Mouse (Mus musculus) adrenal gland, adult (tissue): ENCODE measurements around the gene Card19.
A peak's percentile ranks its signal among the peaks of the same experiment; 100 is the strongest.

ENCODE experiments used
- DNase-seq, 2 experiments: peaks; one replicate each; pipeline ENCODE4 v3.0.0; 2022 to 2023; ENCODE audit warnings: low spot score in 1 of 2; ENCODE audit not compliant: inconsistent age in 2 of 2

Gene Card19

DNA sequence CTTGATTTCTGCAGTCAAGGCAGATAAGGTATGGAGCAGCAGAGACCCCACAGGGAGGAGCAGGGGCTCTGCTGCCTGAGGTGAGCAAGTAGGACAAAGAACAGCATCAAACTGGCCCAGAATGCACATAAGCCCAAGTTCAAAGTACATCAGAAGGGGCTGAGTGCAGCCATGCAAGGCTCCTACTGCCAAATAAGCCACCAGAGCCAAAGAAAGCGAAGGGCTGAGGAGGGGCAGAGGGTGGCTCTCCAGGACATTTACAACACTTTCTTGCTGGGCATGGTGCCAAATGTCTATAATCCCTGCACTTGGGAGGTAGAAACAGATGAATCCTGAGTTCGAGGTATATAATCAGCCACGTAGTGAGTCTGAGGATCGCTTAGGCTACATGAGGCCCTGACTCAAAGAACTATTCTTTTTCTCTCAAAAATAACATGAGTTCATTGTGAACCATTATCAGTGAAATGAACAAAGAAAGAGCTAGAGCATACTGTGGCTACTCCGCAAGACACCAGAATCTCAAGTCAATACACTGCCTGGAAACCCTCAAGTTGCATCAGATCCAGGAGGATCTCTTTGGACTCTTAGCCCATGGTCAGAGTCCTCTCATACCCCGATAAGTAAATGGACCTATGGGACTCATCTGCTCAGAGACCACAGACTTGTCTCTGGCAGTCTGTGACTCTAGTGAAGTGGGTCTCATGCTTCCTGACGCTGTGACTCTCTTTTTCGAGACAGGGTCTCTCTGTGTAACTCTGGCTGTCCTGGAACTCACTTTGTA lies 18.1 kb upstream of the Card19 start:
- DNase-seq, result no peak

DNA sequence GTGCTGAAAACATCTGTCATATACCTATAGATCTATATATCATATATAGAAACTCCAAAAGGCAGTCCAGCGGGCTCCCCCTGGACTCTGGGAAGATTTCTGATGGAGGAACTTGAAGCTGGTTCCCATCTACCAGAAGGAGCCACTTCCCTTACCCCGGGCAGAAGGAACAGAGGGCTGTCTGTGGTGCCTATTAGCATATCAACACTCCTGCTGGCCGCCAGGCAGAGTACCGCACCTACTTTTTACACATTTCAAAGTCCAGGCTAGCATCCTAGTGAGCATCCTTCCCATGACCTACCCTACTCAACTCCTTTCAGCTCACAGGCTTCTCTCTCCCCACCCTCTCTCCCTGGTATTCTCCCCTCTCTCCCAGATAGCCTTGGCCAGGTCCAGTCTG lies 9.8 kb upstream of the Card19 start:
- no peak for DNase-seq

DNA sequence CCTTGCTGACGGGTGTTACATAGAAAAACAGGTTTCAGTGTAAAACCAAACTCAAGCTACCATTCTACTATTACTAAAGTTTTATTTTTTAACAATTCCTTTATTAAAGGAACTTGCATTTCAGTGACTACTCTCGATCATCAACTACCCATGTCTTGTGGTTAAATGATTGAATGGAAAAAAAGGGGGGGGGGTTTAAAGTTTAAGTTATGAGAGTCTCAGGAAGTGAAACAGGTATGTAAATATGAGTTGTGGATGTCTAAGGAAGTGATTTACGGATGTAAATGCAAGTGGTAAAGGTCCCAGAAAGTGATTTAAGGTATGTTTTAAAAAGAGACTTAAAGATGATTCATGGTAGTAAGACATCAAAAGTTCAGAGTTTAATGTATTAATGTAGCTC lies 9.3 kb upstream of the Card19 start:
- DNase-seq, result no peak

DNA sequence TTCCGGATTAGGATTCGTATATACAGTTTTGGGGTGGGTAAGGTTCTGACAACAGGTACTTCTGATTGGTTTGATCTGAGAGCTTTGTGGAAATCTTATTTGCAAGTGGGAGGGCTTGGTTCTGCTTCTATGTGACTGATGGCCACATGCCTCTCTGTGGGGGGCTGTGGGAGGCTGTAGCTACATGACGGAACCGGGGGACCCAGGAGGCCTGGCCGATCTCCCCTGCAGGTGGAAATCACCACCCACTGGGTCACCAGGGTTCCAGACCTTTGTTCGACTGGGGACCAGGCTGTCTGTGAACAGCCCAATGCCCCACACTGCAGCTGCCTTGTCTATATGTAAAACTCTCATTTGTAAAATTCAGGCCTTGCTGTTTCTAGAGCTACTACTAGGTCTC lies 8.9 kb upstream of the Card19 start:
- DNase-seq, result no peak

DNA sequence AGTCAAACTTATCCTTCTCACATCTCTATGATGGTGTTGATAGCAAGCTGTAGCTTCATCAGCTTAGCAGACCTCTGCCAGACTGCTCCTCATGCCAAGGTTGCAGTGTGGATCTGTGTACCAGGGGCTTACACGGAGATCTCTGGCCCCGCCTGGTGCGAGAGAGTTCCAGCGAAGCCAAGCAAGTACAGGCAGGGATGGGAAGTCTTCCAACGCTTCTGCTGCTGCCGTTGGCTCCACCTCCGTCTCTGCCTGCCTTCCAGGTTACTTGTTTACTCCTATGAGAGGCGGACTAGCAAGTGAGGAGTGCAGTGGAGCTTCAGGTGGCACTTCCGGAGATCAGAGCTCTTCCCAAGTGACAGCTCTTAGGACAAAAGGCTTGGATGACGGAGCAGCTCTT lies 8.5 kb upstream of the Card19 start:
- no peak for DNase-seq

DNA sequence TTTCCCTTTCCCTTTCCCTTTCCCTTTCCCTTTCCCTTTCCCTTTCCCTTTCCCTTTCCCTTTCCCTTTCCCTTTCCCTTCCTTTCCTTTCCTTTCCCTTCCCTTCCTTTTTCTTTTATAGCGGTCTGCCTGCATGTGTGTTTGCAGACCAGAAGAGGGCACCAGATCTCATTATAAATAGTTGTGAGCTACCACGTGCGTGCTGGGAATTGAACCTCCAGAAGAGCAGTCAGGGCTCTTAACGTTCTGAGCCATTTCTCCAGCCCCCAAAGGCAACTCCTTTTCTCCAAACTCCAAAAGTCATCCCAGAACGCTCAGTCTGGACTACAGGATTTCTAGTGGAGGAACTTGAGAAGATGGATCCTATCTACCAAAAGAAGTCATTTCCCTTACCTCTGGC lies 5.1 kb upstream of the Card19 start:
- DNase-seq, result no peak

DNA sequence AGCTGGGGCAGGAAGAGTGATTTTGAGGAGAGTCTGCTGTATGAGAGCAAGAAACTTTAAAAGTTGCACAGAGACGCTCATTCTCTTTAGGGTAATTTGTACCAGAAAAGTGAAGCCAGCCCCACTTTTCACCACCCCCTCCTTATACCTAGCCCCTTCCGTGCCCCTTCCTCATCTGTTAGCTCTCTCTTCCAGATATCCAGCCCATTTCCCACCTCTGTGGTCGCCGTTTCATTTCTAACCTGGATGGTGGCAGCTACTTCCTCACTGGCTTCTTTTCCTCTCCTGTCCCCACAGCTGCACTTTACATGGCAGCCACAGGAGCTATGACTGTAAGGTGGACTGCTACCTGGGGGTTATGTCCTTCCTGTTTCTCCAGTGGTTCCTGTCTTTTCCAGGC lies 3.5 kb upstream of the Card19 start:
- DNase-seq, result no peak

DNA sequence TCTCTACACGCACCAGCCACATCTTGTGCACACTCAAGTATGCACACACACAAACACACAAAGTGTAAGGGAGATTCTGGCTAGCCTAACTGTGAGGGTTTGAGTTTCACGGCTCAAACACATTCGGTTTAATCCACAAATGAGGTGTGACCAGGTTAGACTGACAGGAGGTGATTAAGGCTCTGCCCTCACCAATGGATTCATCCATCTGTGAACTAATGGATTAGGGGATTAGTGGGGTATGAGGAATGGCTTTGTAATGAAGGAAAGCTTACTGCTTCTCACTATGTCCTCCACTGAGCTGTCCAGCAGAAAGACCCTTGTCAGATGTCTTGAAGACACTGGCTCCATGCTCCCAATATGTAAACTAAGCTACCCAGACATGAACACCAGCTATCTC lies 2.8 kb upstream of the Card19 start:
- DNase-seq, result no peak

DNA sequence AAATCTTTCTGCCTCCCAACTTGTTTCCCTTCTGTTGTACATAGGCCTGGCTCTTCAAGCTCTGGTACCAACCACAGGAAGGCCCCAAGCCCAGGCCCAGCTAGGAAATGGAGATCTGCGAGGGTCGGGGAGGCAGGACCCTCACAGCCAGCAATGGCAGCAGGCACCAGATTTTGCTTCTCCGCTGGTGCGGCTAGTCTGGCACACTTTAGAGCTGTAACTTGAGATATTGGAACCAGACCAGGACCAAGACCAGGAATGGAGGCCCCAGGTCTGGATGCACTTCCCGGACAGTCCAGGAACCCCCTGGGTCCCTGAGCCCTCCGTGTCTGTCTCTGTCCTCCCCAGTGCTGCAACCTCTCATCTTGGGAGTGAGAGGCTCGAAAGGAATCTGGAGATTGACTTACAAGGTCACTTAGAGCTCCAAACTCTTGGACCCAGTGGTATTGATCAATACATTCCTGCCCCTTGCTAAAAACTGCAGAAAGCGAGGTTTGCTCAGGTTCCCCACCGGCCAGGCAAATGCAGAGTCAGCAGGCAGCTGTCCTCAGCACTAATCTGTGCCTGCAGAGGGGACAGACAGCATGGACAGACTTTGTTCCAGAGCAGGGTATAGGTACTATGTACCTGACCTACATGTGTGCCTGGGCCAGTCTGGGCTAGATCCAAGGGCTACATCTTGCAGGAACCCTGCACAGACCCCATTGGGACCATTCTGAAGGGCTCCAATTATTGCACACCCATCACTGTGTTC lies 1.1 kb upstream of the Card19 start:
- DNase-seq, result no peak

DNA sequence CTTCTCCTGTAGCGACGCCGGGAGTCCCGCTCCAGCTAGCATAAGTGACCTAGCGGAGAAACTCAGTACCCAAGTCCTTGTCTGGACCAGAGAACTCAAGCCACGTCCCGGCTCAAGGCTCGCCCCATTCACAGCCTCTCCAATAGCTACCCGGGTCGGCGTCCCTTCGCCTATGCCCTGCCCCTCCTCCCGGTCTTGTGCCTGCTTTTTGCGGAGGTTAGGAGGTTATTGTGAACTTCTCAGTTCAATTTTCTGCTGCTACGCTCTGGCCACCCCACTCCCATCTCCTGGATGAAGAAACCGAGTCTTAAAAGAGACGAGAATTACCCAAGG lies 349 bp upstream of the Card19 start:
- no peak for DNase-seq

DNA sequence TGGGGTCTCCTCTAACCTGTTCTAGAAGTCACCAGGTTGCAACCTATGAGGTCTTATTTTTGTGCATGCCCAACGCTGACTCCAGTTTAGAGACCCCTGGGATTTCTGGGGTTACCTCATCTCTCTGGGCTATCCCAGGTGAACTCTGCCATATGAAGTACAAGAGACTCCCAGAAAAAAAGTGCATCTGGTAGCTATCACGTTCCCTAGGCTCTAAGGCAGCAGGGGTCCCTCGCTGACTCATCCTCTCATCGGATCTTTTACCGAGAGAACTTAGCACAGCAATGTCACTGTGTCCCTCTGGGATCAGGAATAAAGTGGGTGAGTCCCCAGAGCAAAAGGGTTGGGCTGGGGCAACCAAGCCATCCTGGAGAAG lies 721 bp downstream of the Card19 start:
- DNase-seq, result no peak

DNA sequence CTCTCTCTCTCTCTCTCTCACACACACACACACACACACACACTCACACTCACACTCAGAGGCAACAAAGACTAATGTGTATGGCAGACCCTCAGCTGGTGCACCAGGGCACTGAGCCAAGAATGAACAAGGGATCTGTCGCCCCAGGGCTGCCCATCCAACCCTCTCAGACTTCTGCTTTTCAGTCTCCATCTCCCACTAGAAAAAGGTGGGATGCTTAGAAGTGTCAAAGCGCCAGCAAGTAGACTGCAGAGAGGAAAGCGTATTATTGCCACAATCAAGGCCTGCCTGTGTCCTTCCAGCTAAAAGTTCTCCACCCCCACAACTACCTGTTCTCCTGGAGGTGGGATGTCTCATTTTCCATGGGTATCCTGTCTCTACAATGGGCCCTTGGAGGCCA lies 1.4 kb downstream of the Card19 start:
- peak in 1 of 2 experiments; percentile 70 for DNase-seq

DNA sequence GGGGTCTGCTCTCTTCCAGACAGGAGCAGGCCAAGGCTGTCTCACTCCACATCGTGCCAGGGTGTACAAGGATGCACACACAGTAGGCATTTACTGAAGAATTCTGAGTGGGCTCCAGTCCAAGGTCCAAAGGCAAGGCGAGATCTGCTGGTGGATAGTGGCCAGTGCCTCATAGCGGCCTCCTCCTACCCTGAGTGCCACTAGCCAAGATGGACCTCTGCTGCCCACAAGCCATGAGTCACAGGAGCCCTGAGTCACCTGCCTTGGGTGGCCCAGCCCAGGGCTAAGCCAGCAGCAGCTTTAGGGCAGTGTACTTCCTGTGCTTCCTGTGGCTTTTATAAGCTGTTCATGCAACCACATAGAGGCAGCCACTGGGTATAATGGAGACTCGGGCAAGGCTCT lies 2.3 kb downstream of the Card19 start:
- peak; percentile 92 to 95 for DNase-seq

DNA sequence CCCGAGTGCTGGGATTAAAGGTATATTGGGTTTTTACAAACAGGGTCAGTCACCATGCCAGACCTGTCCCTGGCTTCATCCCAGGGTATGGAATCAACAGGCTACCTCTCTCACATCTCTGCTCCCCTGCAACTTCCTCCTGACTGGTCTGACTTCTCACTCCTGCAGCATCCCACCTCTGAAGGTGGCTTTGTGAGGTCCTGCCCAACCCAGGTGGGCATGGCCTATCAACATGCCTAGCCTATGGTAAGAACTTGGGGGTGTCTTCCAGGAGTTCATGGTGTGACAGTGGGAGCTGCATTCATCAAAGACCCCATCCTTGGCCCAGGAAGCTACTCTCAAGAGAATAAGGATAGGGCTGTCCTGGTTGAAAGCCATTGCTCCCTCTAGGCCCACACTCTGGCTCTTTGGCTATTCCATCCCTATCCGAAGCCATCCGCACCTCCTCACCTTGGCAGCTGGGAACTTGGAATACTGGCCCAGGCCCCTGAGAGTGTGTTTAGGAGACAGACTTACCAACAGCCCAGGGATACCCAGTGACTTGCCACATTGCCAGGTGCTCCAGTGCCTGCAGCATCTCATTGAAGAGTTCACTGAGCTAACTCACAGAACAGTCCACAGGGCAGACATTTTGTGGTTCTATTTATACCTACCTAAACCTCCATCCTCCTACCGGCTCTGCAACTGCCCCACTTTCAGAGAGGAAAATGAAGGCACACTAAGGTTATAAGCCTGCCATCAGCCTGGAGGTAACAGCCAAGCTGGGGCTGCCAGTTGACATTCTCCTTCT lies 2.9 kb downstream of the Card19 start:
- no peak for DNase-seq

DNA sequence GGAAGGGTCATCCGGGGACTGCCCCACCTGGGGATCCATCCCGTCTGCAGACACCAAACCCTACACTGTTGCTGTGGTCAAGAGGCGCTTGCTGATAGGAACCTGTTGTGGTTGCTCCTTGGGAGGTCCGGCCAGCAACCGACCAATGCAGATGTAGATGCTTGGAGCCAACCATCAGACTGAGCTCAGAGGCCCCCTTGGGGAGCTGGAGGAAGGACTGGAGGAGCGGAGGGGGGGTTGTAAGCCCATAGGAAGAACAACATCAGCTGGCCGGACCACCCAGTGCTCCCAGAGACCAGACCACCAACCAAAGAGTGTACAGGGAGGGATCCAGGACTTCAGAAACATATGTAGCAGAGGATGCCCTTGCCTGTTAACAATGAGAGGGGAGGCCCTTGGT lies 6.5 kb downstream of the Card19 start:
- DNase-seq, result peak in 1 of 2 experiments; percentile 18

DNA sequence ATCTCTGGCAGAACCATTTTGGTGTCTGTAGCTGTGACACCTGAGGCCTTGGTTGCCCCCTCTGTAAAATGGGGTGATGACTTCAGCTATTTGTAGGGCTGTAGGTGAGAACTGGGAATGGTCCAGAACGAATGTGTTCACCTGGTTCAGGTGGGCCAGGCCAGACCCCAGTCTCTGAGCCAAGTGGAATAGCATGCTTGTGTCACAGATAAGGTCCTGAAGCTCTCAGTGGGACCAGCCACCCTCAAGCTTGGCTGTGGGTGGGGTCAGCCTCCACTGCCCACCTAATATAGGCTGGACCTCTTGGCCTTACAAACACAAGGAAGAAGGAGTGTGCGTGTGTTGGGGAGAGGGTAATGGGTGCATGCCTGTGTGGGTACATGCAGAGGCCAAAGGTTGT lies 9.5 kb downstream of the Card19 start:
- no peak for DNase-seq

DNA sequence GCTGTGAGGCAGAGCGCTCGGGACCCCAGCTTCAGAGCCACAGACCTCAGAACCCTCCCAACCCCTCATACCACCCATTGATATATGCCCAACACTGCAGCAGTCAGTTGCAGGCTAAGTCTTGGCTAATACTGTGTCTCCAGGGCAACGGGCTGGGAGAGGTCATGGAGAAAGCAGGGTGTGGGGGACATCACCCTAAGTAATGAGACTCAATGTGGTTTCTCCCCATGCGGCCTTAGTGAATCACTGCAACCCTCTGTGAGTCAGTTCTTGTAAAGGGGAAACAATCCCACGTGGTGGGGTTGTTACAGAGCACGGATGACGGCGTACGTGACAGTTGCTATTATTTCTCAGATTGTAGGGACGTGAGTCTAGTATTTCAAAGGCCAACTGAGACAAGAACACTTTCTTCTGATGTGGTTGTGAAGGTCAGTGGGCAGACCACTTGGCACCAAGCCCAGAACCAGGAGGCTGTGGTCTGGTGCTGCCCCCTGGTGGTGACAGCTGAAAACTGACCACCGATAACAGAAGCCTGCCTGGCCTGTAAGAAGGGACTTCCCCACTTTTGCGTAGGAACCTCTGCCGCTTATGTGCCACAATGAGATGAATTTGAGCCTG lies 10.3 kb downstream of the Card19 start:
- peak; percentile 94 to 98 for DNase-seq

DNA sequence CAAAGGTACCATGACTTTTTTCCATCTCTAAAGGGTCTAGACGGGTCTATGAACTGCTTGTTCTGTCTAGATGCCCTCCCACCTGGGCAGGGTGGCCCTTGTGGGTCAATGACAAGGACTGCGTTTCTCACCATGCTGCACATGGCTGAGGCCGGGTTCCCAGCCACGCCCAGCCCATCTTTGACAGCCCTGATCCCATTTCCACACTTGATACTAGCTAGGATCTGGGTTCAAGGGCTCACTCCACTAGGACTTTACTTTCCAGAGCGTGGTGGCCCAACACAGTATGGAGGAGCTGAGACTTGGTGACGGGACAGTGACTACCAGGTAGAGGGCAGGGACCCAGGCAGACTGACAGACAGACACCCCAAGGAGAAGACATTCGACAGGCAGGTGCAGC lies 13.3 kb downstream of the Card19 start:
- DNase-seq, result peak in 1 of 2 experiments; percentile 6

DNA sequence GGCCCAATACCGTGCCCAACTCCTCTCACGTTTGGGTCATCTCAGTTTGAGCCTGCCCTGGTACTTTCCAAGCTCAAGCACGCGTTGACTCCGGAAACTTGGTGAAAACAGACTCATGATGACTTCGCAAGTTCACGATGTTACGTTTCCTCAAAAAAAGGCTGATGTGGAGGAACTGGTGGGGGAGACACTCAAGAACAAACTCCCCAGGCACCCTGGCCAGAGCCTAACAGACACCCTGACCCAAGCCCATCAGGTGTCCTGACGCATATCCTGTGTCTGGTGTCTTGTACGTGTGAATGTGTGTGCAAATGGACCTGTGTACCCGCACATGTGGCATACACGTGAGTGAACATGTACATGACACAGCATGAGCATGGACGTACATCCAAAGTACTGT lies 15.1 kb downstream of the Card19 start:
- DNase-seq, result no peak

DNA sequence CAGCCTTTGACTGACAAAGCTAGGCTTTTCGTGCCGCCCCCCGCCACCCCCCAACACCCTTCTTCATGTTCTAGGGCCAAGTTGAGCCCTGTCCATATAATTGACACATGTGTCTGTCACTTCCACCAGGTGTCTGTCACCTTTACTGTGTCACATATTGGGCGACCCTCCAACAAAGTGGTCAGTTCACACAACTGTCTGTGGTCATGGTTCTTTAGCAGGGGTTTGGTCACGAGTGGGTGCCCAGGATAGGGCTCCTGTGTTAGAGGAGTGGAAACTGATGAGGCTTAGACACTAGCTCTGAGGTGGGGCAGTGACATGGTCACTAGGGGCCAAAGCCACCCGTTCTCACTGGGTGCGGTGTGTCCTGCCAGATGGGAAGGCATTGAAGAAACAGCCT lies 15.9 kb downstream of the Card19 start:
- DNase-seq, result no peak

DNA sequence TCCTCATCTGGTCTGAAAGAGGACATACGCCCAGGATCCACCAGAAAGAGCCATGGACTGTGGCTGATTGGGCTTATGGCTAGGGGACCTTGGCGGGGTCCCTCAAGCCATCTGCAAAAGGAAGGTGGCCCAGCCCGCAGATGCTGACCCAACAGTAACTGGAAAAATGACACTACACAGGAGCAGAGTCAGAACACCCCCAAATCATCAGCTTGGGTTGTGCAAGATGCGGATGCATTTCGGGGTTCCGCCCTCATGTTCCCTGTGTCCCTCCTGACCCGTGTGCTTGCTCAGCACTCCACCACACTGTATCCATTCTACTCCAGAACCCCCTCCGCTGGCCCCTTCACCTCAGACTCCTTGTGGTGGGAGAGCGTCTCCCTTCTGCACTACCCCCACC lies 17.1 kb downstream of the Card19 start:
- DNase-seq, result no peak

DNA sequence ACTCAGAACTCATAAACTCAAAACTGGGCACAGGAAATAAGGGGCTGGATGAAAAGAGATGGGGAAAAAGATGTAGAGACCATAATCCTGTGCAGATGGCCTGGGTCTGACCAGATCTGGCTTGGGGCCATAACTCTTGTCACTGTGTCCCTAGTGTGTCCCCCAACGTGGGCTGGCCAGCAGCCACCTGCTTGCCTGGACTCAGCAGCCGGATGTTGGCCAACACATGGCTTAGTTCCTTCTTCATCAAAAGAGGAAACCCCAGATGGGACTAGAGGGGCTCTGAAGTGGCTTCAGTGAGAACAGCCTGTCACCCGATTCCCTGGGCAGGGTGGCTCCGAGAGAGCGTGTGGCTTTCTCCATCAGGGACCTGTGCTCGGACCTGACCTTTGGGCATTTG lies 19.1 kb downstream of the Card19 start:
- no peak for DNase-seq
